Mouse (Mus musculus) kidney, adult 2 months (tissue): ENCODE results near the gene Irf2.

Experiments
- CTCF ChIP-seq: fragments of 200-500 bp; conservative IDR thresholded peaks from 2 replicates; pipeline ENCODE4 v1.5.1; 2011; ENCODE audit warnings: low read depth, mild to moderate bottlenecking, control low read depth, low read length, moderate library complexity, mixed read lengths; ENCODE audit not compliant: insufficient read depth, insufficient read length
- POLR2A ChIP-seq: fragments of 200-500 bp; IDR thresholded peaks from one replicate; pipeline ENCODE4 v1.6.1; 2011; ENCODE audit warnings: low read depth, low read length, control low read depth

- TF ChIP-seq CTCF = no peak
- TF ChIP-seq POLR2A = no peak
These were observed 109.9 kb downstream of the Irf2 start for GRCm38 (mm10) chr8:46849458-46849857.
